Mouse (Mus musculus): ENCODE measurements around the gene Thoc7.
A peak's percentile ranks its signal among the peaks of the same experiment; 100 is the strongest.
"Not testable (repeated sequence)": the region's sequence is repeated elsewhere in the genome, so short reads cannot be mapped to it uniquely, and the experiment has no call there.

Thoc7 gene

DNA sequence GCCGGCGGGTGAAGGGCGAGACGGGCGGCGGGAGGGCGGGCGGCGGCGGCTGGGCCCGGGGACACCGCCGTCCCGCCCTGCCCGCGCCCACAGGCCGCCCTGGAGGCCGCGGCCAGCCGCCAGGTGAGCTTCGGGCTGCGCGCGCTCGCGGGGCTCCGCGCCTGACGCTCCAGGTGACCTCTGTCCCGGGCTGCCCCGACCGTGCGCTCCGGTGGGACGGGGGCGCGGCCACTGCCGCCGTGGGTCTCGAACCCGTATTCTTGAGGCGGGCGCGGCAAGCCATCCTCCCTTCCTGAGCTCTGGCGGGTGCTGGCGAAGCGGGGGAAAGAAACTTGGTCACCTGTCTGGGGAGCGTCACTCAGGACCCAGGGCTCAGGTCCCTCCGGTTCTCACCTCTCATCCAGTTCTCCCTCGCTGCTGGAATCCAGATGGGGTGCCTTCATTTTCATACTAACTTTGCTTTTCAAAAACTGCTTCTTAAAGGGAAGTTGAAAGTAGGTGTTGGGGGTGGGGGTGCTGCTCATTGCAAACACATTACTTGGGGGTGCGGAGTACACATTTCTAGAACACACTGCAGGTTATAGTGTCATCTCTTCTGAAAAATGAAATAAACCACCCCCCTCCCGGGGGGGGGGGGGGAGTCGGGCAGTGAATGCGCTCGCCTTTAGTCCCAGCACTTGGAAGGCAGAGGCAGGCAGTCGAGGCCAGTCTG is at the start of gene Thoc7, which contains the start of gene Atxn7:
Thoc7 (minus strand) TSS at position 452 of the 712 bp plus-strand sequence.
Atxn7 (plus strand) TSS at position 40 of the 712 bp plus-strand sequence.
- DNase-seq = peak; percentile 23

DNA sequence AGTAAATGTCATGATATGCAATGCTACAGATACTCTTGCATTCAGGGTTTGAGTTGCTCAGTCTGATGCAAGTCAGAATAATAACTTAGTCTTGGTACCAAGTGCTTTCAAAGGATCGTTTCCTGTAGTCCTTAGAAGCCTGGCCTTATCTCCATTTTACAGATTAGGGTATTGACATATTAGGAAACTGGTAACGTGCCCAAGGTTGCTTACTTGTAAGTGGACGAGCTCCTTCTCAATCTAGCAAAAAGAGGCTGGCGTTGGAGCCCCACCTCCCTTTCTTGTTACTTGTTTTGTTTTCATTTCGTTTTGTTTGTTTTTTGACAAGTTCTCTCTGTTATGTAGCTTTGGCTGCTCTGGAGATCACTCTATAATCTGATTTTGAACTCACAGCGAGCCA is 48.1 kb upstream of the Thoc7 start:
- DNase-seq = no peak

DNA sequence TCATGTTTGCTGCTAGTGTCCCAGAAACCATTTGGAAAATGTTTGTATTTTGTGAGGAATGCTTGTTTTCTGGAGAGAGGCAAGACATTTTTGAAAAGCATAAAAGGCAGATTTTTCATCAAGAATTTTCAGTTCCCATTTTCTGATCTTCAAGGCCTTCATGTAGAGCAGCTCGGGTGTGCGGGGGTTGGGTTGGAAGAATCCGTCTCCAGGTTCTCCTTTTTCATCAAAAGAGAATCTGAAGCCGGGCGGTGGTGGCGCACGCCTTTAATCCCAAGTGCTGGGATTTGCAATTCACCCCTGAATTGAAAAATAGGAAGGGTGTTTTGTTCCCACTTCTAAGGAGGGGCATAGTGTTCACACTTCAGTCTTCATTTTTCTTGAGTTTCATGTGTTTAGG is 41.1 kb upstream of the Thoc7 start:
- no peak for DNase-seq

DNA sequence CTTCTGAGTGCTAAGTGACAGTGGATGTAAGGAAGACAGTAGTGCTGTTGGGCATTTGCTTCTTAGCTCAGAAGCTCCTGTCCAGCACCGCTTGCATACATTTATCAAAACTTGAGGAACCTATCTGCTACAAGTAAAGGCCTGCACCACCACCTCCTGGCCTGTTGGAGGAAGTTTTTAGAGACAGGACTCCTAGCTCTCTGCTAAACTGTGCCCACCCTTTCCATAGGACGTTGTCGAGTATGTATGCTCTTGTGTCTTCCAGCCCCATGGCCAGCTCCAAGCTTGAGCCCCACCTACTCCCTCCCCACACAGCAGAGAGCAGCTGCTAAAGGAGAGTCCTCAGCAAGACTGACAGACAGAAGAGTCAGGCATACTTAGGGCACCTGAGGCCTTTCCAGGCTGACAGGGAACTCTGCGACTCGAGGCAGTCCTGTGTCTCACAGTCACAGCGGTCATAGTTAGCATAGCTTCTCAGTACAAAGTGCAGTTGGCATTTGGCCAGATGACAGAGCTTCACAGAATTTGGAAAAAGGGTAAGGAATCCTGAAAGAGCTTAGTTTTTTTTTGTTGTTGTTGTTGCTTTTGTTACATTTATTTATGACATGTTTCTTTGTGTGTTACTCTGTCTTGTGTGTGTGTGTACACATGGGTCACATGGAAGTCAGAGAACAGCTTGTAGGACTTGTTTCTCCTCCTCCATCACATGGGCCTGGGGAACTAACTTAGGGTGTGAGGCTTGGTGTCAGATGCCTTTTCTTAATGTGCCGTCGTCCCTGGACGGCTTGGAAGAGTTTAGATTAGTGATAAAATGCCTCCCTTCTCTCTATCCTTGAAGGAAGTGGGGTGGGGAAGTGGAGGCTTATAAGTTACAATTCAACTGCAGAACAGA is 33.8 kb upstream of the Thoc7 start:
- no peak for DNase-seq

DNA sequence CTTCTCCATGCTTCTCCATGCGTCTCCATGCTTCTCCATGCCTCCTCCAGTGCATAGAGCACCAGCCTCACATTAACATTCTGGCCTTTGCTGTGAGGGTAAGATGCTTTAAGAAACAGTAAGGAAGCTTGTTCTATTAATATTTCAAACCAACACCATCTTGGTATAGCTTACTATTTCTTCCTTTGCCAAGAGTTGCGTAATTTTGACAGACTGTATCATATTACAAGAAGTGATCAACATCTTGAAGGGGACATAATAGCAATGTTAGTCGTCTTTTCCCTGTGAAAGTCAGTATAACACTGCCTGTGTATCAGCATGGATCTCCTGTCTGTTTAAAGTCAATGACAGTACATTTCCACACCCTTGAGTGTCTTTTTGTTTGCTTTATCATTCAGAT is 29.1 kb upstream of the Thoc7 start:
- DNase-seq = no peak

DNA sequence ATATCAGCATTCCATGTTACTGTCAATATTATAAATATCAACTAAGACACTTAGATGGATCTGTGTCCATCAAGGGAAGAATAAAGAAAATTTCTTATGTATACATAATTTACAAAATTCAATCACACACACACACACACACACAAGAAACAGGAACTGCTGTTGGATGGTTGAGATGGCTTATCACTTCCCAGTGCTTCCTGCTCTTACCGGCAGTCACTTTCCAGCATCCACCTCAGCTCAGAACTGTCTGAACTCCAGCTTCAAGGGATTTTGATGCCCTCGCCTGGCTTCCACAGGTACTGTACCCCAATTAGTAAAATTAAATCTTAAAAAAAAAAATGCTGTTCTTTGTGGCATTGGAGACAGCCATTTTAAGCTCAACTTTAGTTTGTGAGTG is 26.7 kb upstream of the Thoc7 start:
- no peak for DNase-seq

DNA sequence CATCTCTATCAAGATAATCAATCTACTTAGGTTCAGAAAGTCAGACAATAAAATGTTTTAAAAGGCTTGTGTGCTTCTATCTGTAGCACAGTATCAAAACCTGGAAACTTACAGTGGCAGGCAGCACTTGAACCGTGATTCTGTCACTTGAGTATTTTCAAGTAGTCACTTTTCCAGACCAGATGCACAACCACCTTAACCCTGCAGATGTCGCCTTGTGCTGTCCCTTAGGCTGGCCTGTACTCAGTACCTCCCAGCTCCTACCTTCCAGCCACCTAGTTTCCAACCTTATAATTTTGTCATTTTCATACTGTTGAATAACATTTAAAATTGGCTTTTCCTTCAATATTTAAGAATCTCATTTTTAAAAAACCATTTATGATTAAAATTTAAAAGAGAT is 20.5 kb upstream of the Thoc7 start:
- no peak for DNase-seq

DNA sequence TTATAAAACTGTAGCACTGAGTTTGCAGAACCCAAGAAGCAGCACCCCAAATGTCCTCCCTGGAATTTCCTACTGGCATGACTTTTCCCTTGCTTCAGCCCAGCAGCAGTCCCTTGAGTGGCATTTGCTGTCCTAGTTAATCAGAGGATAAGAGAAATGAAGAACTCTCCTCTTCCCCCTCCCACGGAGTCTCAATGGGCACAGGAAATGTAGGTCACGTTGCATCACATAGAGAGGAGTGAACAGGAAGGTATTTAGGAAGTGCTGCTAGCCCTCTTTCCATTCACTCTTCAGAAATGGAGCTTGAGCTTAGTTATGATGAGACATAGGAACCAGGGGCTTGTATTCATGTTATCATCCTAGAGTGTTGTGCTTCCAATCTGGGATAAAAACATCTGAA is 19.6 kb upstream of the Thoc7 start:
- DNase-seq = no peak

DNA sequence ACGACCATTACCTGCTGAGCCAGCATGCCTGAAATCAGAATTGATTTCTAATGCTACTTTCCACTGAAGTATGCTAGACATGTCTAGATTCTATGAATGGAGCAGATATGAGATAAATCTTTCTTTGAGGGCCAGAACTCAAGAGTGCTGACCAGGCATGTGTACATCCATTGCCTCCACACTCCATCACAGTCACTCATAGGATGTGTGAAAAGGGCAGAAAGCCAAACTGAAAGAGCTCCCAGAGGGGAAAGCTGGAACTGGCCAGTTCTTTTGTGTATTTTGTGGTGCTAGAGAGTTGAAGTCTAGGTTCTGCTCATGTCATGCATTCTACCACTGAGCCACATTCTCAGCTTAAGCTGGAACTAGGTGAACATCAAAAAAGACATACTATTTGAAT is 15.8 kb upstream of the Thoc7 start:
- no peak for DNase-seq

DNA sequence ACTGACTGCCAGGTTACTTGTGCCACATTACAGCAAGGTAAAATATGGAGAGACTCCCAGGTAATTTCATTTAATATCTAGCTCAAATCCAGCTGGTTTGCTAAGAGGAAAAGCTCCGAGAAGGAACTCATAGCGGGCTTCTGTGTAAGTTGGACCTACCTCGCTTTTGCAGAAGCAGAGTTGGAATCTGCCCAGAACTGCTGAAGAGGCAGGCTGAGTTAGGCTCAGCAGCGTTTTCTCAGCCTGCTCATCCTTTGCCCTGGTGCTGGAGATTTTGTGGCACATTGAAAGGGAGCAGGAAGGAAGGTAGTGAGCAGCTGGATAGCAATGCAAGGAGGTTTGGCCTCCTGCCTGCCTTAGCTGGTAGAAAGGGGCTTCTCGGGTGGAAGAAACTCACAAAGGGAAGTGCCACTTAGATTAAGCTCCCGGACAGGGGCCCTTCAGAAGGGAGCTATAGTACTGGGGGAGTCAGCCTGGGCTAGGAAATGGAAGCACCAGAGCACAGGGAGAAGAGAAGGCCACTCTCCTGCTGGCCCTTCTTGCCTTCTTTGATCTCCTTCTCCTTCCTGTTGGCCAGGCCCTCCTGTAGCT is 10.1 kb upstream of the Thoc7 start:
- no peak for DNase-seq

DNA sequence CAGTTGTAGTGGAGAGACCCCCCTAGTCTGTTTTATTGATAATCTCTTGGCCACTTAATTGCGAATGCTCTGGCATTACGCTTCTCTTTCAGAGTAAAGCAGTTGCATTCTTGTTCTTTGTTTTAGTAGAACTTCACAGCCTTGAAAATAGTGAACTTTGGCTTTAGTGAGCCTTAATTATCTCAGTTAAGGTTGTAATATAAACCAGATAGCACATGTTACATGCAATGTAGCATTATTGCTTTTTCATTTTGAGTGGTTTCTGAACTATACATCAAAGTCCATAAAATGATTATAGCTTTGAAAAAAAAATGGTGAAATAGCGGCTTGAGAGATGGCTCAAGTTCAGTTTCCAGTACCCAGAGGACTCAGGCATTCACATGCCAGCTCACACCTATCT is 8.9 kb upstream of the Thoc7 start:
- DNase-seq = no peak

DNA sequence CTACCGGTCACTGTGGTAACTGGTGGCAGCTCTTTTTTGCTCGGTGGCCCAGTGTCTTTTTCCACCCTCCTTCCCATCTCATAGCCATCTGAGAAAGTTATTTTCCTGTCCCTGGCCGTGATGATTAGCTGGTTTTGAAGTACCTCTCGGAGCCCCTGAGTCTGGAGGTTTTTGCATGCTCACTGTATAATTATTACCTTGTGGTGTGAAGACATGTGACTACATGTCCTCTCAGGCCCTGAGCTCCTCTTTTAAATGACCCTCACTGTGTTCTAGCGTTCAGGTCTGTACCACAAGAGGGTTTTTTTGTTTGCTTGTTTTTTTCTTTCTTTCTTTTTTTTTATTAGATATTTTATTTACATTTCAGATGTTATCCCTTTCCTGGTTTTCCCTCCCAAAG is 6.8 kb upstream of the Thoc7 start:
- DNase-seq = no peak

DNA sequence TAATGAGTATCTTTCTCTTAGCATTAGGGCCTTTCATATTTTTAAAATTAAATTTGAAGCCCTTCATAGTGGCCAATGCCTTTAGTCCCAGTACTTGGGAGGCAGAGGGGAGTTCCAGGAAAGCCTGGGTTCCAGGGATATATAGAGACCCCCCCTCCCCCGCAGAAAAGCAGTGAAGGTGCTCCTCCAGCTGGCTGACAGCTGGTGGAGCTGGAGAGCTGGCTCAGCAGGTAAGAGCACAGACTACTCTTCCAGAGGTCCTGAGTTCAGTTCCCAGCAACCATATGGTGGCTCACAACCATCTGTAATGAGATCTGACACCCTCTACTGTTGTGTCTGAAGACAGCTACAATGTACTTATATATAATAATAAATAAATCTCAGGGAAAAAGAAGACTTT is 6.0 kb upstream of the Thoc7 start:
- DNase-seq = no peak

DNA sequence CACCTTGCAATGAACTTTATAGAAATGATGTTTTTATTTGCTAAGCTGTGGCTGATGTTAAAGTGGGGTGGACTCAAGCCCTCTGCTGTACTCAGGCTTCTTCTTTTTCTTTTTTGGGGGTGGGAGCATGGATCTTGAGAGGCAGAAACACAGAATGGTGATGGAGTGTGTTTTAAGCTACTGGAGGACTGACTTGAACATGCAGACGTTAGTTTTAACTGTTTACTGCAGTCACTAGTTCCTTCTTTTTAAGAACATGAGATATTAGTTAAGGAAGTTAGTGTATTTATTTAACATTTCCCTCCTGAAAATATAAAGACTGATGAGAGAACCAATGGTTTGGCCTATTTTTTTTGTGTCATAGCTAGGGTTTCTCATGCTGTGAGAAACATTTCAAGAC is 1.9 kb upstream of the Thoc7 start:
- DNase-seq = no peak

DNA sequence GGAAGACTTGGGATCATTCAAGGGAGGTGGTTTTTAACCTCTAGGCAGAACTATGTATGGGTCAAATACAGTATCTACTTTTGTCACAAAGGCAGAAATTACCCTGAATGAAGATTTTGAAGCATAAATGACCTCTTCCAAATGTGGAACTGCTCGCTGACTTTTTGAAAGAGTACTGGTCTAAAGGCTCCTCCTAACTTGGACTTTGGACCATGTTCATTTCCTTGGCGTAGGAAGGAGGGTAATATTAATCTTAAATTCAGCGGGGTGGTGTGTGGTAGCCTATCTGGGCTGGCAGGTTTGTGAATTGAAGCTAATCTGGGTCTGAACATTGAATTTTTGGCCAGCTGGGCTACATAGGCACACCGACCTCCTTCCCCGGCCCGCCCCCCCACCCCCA is 824 bp upstream of the Thoc7 start:
- no peak for DNase-seq

DNA sequence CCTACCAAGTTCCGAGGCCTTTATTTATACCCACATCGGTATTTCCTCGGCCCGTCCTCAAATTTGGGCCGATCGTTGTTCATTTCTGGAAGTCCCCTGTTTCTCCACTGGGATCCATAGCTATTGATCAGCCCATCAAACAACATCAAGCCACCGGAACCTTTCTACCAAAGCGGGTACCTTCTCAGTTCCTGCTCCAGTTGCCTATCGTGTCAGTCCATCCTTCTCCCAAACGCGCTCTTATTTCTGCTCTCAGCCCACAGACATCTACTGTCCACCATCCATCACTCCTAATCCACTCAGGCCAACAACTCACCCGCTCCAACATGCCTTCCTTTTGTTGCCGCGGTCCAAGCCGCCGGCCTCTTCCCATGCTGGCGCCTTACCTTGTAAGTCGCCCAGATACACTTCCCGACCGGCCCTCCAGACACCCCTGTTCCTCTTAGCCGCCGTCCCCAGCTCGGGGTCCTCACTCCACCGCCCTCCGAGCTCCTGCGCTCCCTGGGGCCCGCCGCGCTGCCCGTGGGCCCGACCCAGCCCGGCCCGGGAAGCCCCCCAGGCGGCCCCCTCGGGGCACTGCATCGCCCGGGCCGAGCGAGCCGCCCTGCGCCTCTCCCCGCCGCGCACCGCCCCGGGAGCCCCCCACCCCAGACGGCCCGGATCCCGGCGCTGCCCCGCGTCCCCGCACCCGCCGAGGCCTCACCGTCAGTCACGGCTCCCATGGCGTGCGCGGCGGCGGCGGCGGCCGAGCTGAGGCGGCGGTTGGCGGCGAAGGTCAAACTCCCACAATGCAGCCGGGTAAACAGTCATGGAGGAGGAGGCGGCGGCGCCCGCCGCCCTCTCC is 948 bp downstream of the Thoc7 start:
- DNase-seq = peak; percentile 69

DNA sequence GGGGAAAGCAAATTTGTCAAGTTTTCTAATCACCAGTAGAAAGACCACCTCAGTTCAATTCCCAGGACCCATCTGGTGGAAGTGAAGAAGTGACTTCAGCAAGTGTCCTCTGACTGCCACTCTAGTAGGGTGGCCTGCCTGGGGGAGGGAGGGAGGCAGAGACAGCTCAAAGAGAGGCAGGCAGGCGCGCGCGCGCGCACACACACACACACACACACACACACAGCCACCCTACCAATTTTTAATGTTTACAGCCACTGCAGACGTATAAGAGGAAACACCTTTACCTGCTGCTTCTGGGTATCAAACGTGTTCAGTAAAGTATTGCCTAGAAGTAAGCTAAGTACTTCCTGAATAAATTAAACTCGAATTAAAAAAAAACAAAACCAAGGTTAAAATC is 1.6 kb downstream of the Thoc7 start:
- DNase-seq = peak; percentile 14

DNA sequence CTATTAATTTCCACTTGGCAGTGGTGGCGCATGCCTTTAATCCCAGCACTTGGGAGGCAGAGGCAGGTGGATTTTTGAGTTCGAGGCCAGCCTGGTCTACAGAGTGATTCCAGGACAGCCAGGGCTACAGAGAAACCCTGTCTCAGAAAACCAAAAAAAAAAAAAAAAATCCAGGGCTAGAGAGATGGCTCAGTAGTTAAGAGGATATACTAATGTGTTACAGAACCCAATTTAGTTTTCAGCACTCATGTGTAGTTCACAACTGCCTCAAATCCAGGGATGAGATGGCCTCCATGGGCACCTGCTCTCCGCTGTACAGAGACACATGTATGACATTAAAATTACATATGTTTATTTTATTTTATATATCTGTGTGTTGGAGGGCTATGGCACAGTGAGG is 9.5 kb downstream of the Thoc7 start:
- not testable (repeated sequence) for DNase-seq

DNA sequence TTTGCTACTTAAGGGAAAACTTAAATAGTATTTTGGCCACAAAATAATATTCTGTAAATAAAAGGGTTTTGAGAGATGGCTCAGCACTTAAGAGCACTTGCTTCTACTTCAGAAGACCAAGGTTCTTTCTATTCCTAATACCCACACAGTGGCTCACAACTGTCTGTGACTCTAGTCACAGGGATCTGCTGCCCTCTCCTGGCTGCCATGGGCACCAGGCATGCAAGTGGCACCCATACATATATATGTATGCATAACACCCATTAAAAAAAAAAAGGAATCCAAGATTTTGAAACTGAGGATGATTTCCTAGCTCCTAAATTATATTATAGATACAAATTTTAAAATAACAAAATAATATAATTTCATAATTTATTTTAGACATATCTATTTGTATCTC is 11.3 kb downstream of the Thoc7 start:
- DNase-seq = no peak

DNA sequence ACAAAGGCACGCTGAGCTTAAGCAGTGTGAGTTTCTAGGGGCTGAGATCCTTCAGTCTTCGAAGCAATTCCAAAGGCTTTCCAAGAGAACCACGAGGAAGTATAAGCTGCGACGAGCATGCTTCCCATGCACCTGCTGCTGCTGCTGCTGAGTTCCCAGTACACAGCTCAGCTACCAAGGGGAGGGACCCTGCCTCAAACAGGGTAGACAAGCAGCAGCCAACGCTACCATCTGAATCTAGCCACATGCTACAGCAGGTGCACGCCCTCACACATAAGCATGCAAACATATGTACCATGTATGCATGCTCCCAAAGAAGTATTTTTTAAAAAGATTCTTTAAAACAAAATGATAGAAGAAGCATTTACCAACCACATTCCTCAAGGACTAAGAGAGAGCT is 13.3 kb downstream of the Thoc7 start:
- no peak for DNase-seq

DNA sequence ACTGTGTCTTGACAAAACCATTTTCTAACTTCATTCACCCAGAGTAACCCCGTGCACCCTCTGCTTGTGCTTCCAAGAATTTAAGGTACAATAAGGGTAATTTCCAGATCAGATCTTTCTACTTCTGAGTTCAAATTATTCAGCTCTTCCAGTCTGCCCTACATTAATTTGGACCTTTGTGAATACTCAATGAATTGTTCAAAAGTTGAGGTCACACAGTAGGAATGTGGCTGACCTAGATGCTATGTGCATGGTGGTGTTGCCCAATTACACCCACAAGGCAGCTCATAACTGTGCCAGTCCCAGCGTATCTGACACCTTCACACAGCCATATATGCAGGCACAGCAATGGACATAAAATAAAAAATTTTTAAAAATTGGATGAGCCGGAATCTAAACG is 17.0 kb downstream of the Thoc7 start:
- no peak for DNase-seq

DNA sequence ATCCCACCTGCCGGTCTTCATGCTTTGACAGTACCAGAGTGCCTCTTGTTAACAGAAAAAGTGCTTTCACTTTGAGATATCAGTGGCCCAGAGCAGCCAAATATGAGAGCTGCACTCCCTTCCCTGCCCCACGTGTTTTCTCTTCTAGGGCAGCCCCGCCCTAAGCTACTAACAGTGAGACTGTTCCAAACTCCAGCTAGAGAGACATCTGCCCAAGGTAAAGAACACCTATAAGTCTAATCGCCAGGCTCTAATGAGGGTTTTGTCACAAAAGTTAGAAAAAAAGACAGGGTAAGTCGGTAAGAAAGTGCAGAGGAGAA is 27.6 kb downstream of the Thoc7 start:
- DNase-seq = no peak
